ENCODE assay signal across 17 mouse cellular contexts in the genomic region with DNA sequence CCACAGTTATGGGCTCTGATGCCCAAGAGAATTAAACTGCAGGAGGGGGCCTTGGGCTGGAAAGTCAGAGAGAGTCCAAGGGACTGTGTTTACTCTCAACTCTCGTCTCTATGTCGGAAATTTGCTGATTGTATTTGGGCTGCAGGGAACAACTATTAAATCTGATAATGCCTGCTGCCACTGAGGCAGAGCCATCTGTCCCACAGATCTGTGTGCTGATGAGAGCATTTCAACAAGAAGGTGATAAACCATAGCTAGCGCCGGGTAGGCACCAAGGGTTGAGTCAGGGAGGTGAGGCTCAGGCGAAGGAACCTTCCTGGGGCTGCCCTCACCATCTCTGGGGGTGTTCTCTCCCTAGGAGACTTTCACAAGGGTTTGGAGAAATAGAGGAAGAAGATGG. TPM values are rescaled to one million over a fixed set of nuclear protein-coding genes. Genes with fewer than 3 reads are reported as not detected.
DNase-seq lines count a peak whose midpoint lies in the region; ATAC-seq and TF ChIP-seq lines count a peak whose summit lies in the region.
"Had no signal": no experiment of that assay in that cellular context is flagged by ENCODE, and none has a peak within 500 bp of the region (broad histone marks: within the 10 kb centered on the region; RNA-seq: fewer than 3 reads in every experiment).

No protein-coding gene starts in this region.

- WGBS in forebrain, embryonic 15.5 days: 59% methylated on average over 5 of the region's 5 CpGs
- 89% methylated on average over 5 of the region's 5 CpGs for WGBS in forebrain, embryonic 11.5 days
- 62% methylated on average over 5 of the region's 5 CpGs for WGBS in heart, embryonic 15.5 days

- H3K9ac ChIP-seq in forebrain, embryonic 15.5 days (replicated peaks): no peak overlapping the region
- H3K9ac ChIP-seq in forebrain, embryonic 11.5 days (ENCODE audit: low read length): no peak overlapping the region
- H3K9ac ChIP-seq in heart, embryonic 15.5 days: no peak overlapping the region
- H3K9ac ChIP-seq: limb, embryonic 15.5 days; liver, embryonic 15.5 days; stomach, embryonic 15.5 days had no signal

- no peaks in the 10 kb centered on the region for H3K36me3 ChIP-seq in forebrain, embryonic 15.5 days
- H3K36me3 ChIP-seq in forebrain, embryonic 11.5 days (ENCODE audit: control insufficient read depth, insufficient read depth, low read length): no peaks in the 10 kb centered on the region
- H3K36me3 ChIP-seq in heart, embryonic 15.5 days: no peaks in the 10 kb centered on the region
- H3K36me3 ChIP-seq: limb, embryonic 15.5 days; liver, embryonic 15.5 days; midbrain, embryonic 10.5 days; stomach, embryonic 15.5 days had no signal

- no peak overlapping the region for H3K4me3 ChIP-seq in forebrain, embryonic 15.5 days
- no peak overlapping the region for H3K4me3 ChIP-seq in forebrain, embryonic 11.5 days (ENCODE audit: low read depth, low read length)
- no peak overlapping the region for H3K4me3 ChIP-seq in heart, embryonic 15.5 days
- no peak overlapping the region for H3K4me3 ChIP-seq in layer of hippocampus, adult 2 months
- H3K4me3 ChIP-seq: limb, embryonic 15.5 days; liver, embryonic 15.5 days; midbrain, embryonic 10.5 days; stomach, embryonic 15.5 days had no signal

- H3K4me2 ChIP-seq in forebrain, embryonic 15.5 days (replicated peaks): no peak overlapping the region
- no peak overlapping the region for H3K4me2 ChIP-seq in forebrain, embryonic 11.5 days (ENCODE audit: low read depth, low read length, severe bottlenecking)
- H3K4me2 ChIP-seq in heart, embryonic 15.5 days: peak overlapping the region; percentile 45
- H3K4me2 ChIP-seq: limb, embryonic 15.5 days; liver, embryonic 15.5 days; stomach, embryonic 15.5 days had no signal

- H3K27me3 ChIP-seq in forebrain, embryonic 15.5 days: no peaks in the 10 kb centered on the region
- H3K27me3 ChIP-seq in forebrain, embryonic 11.5 days (ENCODE audit: control insufficient read depth, insufficient read depth, low read length): no peaks in the 10 kb centered on the region
- H3K27me3 ChIP-seq in heart, embryonic 15.5 days: no peaks in the 10 kb centered on the region
- H3K27me3 ChIP-seq: limb, embryonic 15.5 days; liver, embryonic 15.5 days; stomach, embryonic 15.5 days had no signal

- no peaks in the 10 kb centered on the region for H3K9me3 ChIP-seq in forebrain, embryonic 15.5 days
- H3K9me3 ChIP-seq in forebrain, embryonic 11.5 days (ENCODE audit: control insufficient read depth, low read length): no peaks in the 10 kb centered on the region
- no peaks in the 10 kb centered on the region for H3K9me3 ChIP-seq in heart, embryonic 15.5 days (replicated peaks)
- H3K9me3 ChIP-seq: limb, embryonic 15.5 days; liver, embryonic 15.5 days; midbrain, embryonic 10.5 days; stomach, embryonic 15.5 days had no signal

- peaks cover 13% of the 10 kb centered on the region for H3K4me1 ChIP-seq in forebrain, embryonic 15.5 days
- no peaks in the 10 kb centered on the region for H3K4me1 ChIP-seq in forebrain, embryonic 11.5 days (replicated peaks; ENCODE audit: control insufficient read depth, insufficient read depth, low read length)
- peaks cover 22% of the 10 kb centered on the region for H3K4me1 ChIP-seq in heart, embryonic 15.5 days (replicated peaks)
- H3K4me1 ChIP-seq: limb, embryonic 15.5 days; liver, embryonic 15.5 days; stomach, embryonic 15.5 days had no signal

- no peak for TF ChIP-seq CTCF in layer of hippocampus, adult 2 months (conservative IDR thresholded peaks at IDR 0.05)

- DNase-seq in forebrain, embryonic 11.5 days (ENCODE audit: low spot score): no peak
- DNase-seq in heart, postnatal 14 days: no peak
- DNase-seq in layer of hippocampus, adult 2 months (ENCODE audit: low spot score in 2 of 2): peak in 1 of 2 experiments; percentile 52
- DNase-seq in layer of hippocampus, postnatal 25 days (ENCODE audit: extremely low spot score in 1 of 2, low spot score in 1 of 2): no peak
- DNase-seq: kidney, postnatal 36 days; thymus, adult 18-20 months; thymus, postnatal 4 days had no signal

- intact Hi-C loops in heart, postnatal 14 days (cut with DNase I): no loop called here

- peak overlapping the region; percentile 76 for H3K27ac ChIP-seq in forebrain, embryonic 15.5 days (replicated peaks)
- H3K27ac ChIP-seq in forebrain, embryonic 11.5 days (ENCODE audit: low read depth, low read length): no peak overlapping the region
- peak overlapping the region; percentile 87 for H3K27ac ChIP-seq in heart, embryonic 15.5 days
- H3K27ac ChIP-seq in layer of hippocampus, adult 2 months: peak overlapping the region; percentile 90
- H3K27ac ChIP-seq: limb, embryonic 15.5 days; liver, embryonic 15.5 days; macrophage; midbrain, embryonic 10.5 days; stomach, embryonic 15.5 days had no signal

- ATAC-seq in forebrain, embryonic 15.5 days (replicated peaks): 0 out of 2 replicates have a peak, but pooled peaks have one; percentile 34
- no peak for ATAC-seq in forebrain, embryonic 11.5 days (replicated peaks; ENCODE audit: low FRiP score)
- no peak for ATAC-seq in heart, embryonic 15.5 days (replicated peaks; ENCODE audit: insufficient number of reproducible peaks, insufficient read depth, low FRiP score, low read depth)
- no peak for ATAC-seq in erythroblast, adult 5-6 weeks (replicated peaks; ENCODE audit: low FRiP score, poor library complexity, severe bottlenecking)

RNA-seq across cellular contexts. Expression of a gene that starts 17.1 kb away (rescaled TPM):
- 30.1 and 31.8 TPM in 2 replicates for polyA plus RNA-seq in forebrain, embryonic 15.5 days (2015; fragmentation: Nextera tagmentation; extraction: Ambion mirVana)
- polyA plus RNA-seq in forebrain, embryonic 11.5 days (2014; fragmentation: Nextera tagmentation; extraction: Ambion mirVana): 0.55 and 0.79 TPM in 2 replicates
- polyA plus RNA-seq in heart, embryonic 15.5 days (2015; fragmentation: Nextera tagmentation; extraction: Ambion mirVana): 18.1 and 20.0 TPM in 2 replicates
- total RNA-seq in heart, postnatal 14 days (2021): 10 to 100 TPM; 53.4 to 61.5 TPM
- 10 to 100 TPM; 52.2 to 63.1 TPM for total RNA-seq in layer of hippocampus, adult 2 months (2021)
- 10 to 100 TPM; 42.6 to 48.4 TPM for total RNA-seq in layer of hippocampus, postnatal 25 days (2021)
- not detected in 2 replicates for total RNA-seq in erythroblast, adult 5-6 weeks (2015; ENCODE audit: low replicate concordance)
- not detected in 2 replicates for total RNA-seq in erythroblast, adult 5-6 weeks (2017; ENCODE audit: low replicate concordance)
- total RNA-seq: CH12.LX, MEL had no signal
- polyA plus RNA-seq: macrophage had no signal

Comparison
In these comparisons a context has a peak if more than half of its experiments do, and no peak if none do; other contexts are left out.
1. RNA of a gene that starts 17.1 kb away (total RNA-seq): 52.2 to 63.1 TPM in layer of hippocampus, adult 2 months, 53.4 to 61.5 TPM in heart, postnatal 14 days and 42.6 to 48.4 TPM in layer of hippocampus, postnatal 25 days; not detected in erythroblast, adult 5-6 weeks; every median in the first group is over 10 times any median in the second.